Comparison of ENCODE assay signal across 9 mouse cellular contexts in genomic region chr6:76977817-76978216, GRCm38 (mm10).
A peak's percentile ranks its signal among the peaks of the same experiment; 100 is the strongest.
DNase-seq lines count a peak whose midpoint lies in the region; ATAC-seq lines count a peak whose summit lies in the region.
"Had no signal": no experiment of that assay in that cellular context is flagged by ENCODE, and none has a peak within 500 bp of the region (broad histone marks: within the 10 kb centered on the region; RNA-seq: fewer than 3 reads in every experiment).

No protein-coding gene starts in this region.

- no peak overlapping the region for H3K4me2 ChIP-seq in forebrain, embryonic 11.5 days (ENCODE audit: low read depth, low read length, severe bottlenecking)
- no peak overlapping the region for H3K4me2 ChIP-seq in hindbrain, embryonic 15.5 days
- H3K4me2 ChIP-seq in midbrain, embryonic 16.5 days (ENCODE audit: low read length), result no peak overlapping the region

- H3K27me3 ChIP-seq in forebrain, embryonic 11.5 days (ENCODE audit: control insufficient read depth, insufficient read depth, low read length), result no peaks in the 10 kb centered on the region
- no peaks in the 10 kb centered on the region for H3K27me3 ChIP-seq in forebrain, embryonic 10.5 days (ENCODE audit: poor library complexity, severe bottlenecking)
- H3K27me3 ChIP-seq in hindbrain, embryonic 15.5 days, result no peaks in the 10 kb centered on the region
- H3K27me3 ChIP-seq in midbrain, embryonic 16.5 days (ENCODE audit: control insufficient read depth, insufficient read depth, low read depth, low read length), result no peaks in the 10 kb centered on the region
- H3K27me3 ChIP-seq: megakaryocyte, embryonic 14.5 days had no signal

- no peaks in the 10 kb centered on the region for H3K4me1 ChIP-seq in forebrain, embryonic 11.5 days (replicated peaks; ENCODE audit: control insufficient read depth, insufficient read depth, low read length)
- H3K4me1 ChIP-seq in forebrain, embryonic 10.5 days, result peaks cover 9% of the 10 kb centered on the region
- H3K4me1 ChIP-seq in hindbrain, embryonic 15.5 days (replicated peaks), result no peaks in the 10 kb centered on the region
- H3K4me1 ChIP-seq in midbrain, embryonic 16.5 days (ENCODE audit: control insufficient read depth, insufficient read depth, low read length), result peaks cover 7% of the 10 kb centered on the region
- H3K4me1 ChIP-seq: megakaryocyte, embryonic 14.5 days had no signal

- no peaks in the 10 kb centered on the region for H3K36me3 ChIP-seq in forebrain, embryonic 11.5 days (ENCODE audit: control insufficient read depth, insufficient read depth, low read length)
- H3K36me3 ChIP-seq in forebrain, embryonic 10.5 days (replicated peaks), result no peaks in the 10 kb centered on the region
- no peaks in the 10 kb centered on the region; the same call in 1 of the 2 replicates for H3K36me3 ChIP-seq in hindbrain, embryonic 15.5 days
- H3K36me3 ChIP-seq in midbrain, embryonic 16.5 days (ENCODE audit: control insufficient read depth, insufficient read depth, low read length), result no peaks in the 10 kb centered on the region

- peak; percentile 70 for ATAC-seq in forebrain, embryonic 11.5 days (replicated peaks; ENCODE audit: low FRiP score)
- peak; percentile 79 for ATAC-seq in hindbrain, embryonic 15.5 days (ENCODE audit: low FRiP score, low read depth)
- ATAC-seq in midbrain, embryonic 16.5 days, result peak; percentile 90

- 15% methylated on average over 3 of the region's 3 CpGs for WGBS in forebrain, embryonic 11.5 days
- WGBS in forebrain, embryonic 10.5 days, result 20% methylated on average over 3 of the region's 3 CpGs
- WGBS in hindbrain, embryonic 15.5 days, result 8% methylated on average over 3 of the region's 3 CpGs
- 4% methylated on average over 3 of the region's 3 CpGs for WGBS in midbrain, embryonic 16.5 days

- no peak overlapping the region for H3K9ac ChIP-seq in forebrain, embryonic 11.5 days (ENCODE audit: low read length)
- H3K9ac ChIP-seq in hindbrain, embryonic 15.5 days, result no peak overlapping the region
- no peak overlapping the region for H3K9ac ChIP-seq in midbrain, embryonic 16.5 days (ENCODE audit: low read depth, low read length)

- H3K9me3 ChIP-seq in forebrain, embryonic 11.5 days (ENCODE audit: control insufficient read depth, low read length), result no peaks in the 10 kb centered on the region
- H3K9me3 ChIP-seq in forebrain, embryonic 10.5 days, result no peaks in the 10 kb centered on the region
- no peaks in the 10 kb centered on the region for H3K9me3 ChIP-seq in hindbrain, embryonic 15.5 days
- no peaks in the 10 kb centered on the region for H3K9me3 ChIP-seq in midbrain, embryonic 16.5 days (replicated peaks; ENCODE audit: control insufficient read depth, low read length, poor library complexity, severe bottlenecking)
- H3K9me3 ChIP-seq: megakaryocyte, embryonic 14.5 days had no signal

- H3K27ac ChIP-seq in forebrain, embryonic 11.5 days (ENCODE audit: low read depth, low read length), result no peak overlapping the region
- no peak overlapping the region for H3K27ac ChIP-seq in forebrain, embryonic 10.5 days
- no peak overlapping the region; the same call in 1 of the 2 replicates for H3K27ac ChIP-seq in hindbrain, embryonic 15.5 days (replicated peaks)
- H3K27ac ChIP-seq in midbrain, embryonic 16.5 days (ENCODE audit: low read length), result 0 out of 2 replicates have a peak overlapping the region, but pooled peaks have one; percentile 32

- no peak overlapping the region for H3K4me3 ChIP-seq in forebrain, embryonic 11.5 days (ENCODE audit: low read depth, low read length)
- H3K4me3 ChIP-seq in forebrain, embryonic 10.5 days, result no peak overlapping the region
- no peak overlapping the region for H3K4me3 ChIP-seq in hindbrain, embryonic 15.5 days
- no peak overlapping the region for H3K4me3 ChIP-seq in midbrain, embryonic 16.5 days (ENCODE audit: low read depth, low read length)
- H3K4me3 ChIP-seq: megakaryocyte, embryonic 14.5 days had no signal

- no peak for DNase-seq in forebrain, embryonic 11.5 days (ENCODE audit: low spot score)
- DNase-seq in forebrain, embryonic 10.5 days (ENCODE audit: extremely low spot score, low spot score), result no peak
- DNase-seq in cerebellum, postnatal 25 days, result peak; percentile 87 to 89
- no peak for DNase-seq in kidney, postnatal 4 days
- DNase-seq in kidney, adult 9 months, result no peak
- no peak for DNase-seq in spleen, postnatal 4 days (ENCODE audit: low spot score in 2 of 2)

Comparison
In these comparisons a context has a peak if more than half of its experiments do, and no peak if none do; other contexts are left out.
1. DNase-seq: peak in cerebellum, postnatal 25 days (2 of 2); none in forebrain, embryonic 11.5 days (single experiment), forebrain, embryonic 10.5 days (single experiment), kidney, postnatal 4 days (0 of 2), kidney, adult 9 months (single experiment) and spleen, postnatal 4 days (0 of 2).
2. Peak in every context shown above with its lines, with median percentiles within 50 percentile points of each other: ATAC-seq.